Mouse (Mus musculus) myocyte (in vitro differentiated cells): ENCODE data around the gene Methig1.

ENCODE experiments used
- E2F4 ChIP-seq: IDR thresholded peaks from one replicate; pipeline ENCODE4 v1.6.1; 2011; ENCODE audit warnings: mild to moderate bottlenecking, control low read depth, moderate library complexity; ENCODE audit not compliant: insufficient read depth
- MAX ChIP-seq: IDR thresholded peaks from one replicate; pipeline ENCODE4 v1.6.1; 2011; ENCODE audit warnings: low read depth, mild to moderate bottlenecking, control low read depth
- MYOD1 ChIP-seq, 3 experiments: IDR thresholded peaks; one replicate each; pipeline ENCODE4 v1.6.1; 2011; ENCODE audit warnings: control low read depth in 2 of 3, low read depth in 2 of 3, mild to moderate bottlenecking in 2 of 3, moderate library complexity in 1 of 3; ENCODE audit not compliant: insufficient read length in 2 of 3, control insufficient read depth in 1 of 3
- MYOG ChIP-seq, 3 experiments: IDR thresholded peaks; one replicate each; pipeline ENCODE4 v1.6.1; 2011; ENCODE audit warnings: control low read depth in 2 of 3, low read depth in 2 of 3, mild to moderate bottlenecking in 2 of 3; ENCODE audit not compliant: insufficient read length in 2 of 3, control insufficient read depth in 1 of 3, insufficient read depth in 1 of 3
- POLR2A ChIP-seq: IDR thresholded peaks from one replicate; pipeline ENCODE4 v1.6.1; 2011; ENCODE audit warnings: low read depth, mild to moderate bottlenecking, control low read depth, moderate library complexity; ENCODE audit not compliant: insufficient read length
- POLR2AphosphoS2 ChIP-seq: IDR thresholded peaks from one replicate; pipeline ENCODE4 v1.6.1; 2011; ENCODE audit warnings: low read depth, control low read depth; ENCODE audit not compliant: insufficient read length
- REST ChIP-seq: IDR thresholded peaks from one replicate; pipeline ENCODE4 v1.6.1; 2011; ENCODE audit warnings: mild to moderate bottlenecking, control low read depth, moderate library complexity; ENCODE audit not compliant: insufficient read depth, insufficient read length
- SRF ChIP-seq: IDR thresholded peaks from one replicate; pipeline ENCODE4 v1.6.1; 2011; ENCODE audit warnings: low read depth; ENCODE audit not compliant: control insufficient read depth, insufficient read length
- TCF12 ChIP-seq: IDR thresholded peaks from one replicate; pipeline ENCODE4 v1.6.1; 2011; ENCODE audit warnings: mild to moderate bottlenecking, control low read depth; ENCODE audit not compliant: poor library complexity, insufficient read depth, severe bottlenecking
- TCF3 ChIP-seq: IDR thresholded peaks from one replicate; pipeline ENCODE4 v1.6.1; 2011; ENCODE audit warnings: low read depth, control low read depth; ENCODE audit not compliant: insufficient read length
- USF1 ChIP-seq: IDR thresholded peaks from one replicate; pipeline ENCODE4 v1.6.1; 2011; ENCODE audit warnings: low read depth, mild to moderate bottlenecking, control low read depth, moderate library complexity

GRCm38 (mm10) chr15:100352711-100353250 is at the start of gene Methig1, which contains the start of gene Mettl7a2:
- TF ChIP-seq POLR2A, result no peak
- no peak for TF ChIP-seq MAX
- TF ChIP-seq TCF12, result no peak
- TF ChIP-seq TCF3, result no peak
- no peak for TF ChIP-seq E2F4
- no peak for TF ChIP-seq MYOD1 (IDR thresholded peaks at IDR 0.05; ENCODE audit: control insufficient read depth in 1 of 3, insufficient read length in 2 of 3, low read depth in 2 of 3)
- no peak for TF ChIP-seq POLR2AphosphoS2
- no peak for TF ChIP-seq USF1
- no peak for TF ChIP-seq SRF
- TF ChIP-seq REST, result no peak
- TF ChIP-seq MYOG (IDR thresholded peaks at IDR 0.05; ENCODE audit: control insufficient read depth in 1 of 3, insufficient read depth in 1 of 3, insufficient read length in 2 of 3, low read depth in 2 of 3), result no peak
